Mouse (Mus musculus) liver, embryonic 14.5 days (tissue): Measurements from ENCODE around the gene Slc25a41. TPM values are rescaled to one million over a fixed set of nuclear protein-coding genes. Genes with fewer than 3 reads are reported as not detected.

Experiments used
- ATAC-seq: fragments of 200-750 bp; cut with Nextera tagmentation; 2 replicates; pipeline ENCODE4 v1.8.0; 2017; ENCODE audit warnings: moderate number of reproducible peaks, mild to moderate bottlenecking, moderate library complexity; ENCODE audit not compliant: insufficient read depth
- DNase-seq, 3 experiments: peaks; one replicate each; pipeline ENCODE4 v3.0.0-alpha.2; 2012 to 2013; ENCODE audit warnings: low read depth in 3 of 3, low spot score in 3 of 3
- H3K27ac ChIP-seq: fragments of 300-500 bp; sonication (generic); 2 replicates; pipeline ENCODE4 v1.5.1; 2014; ENCODE audit warnings: moderate library complexity, mild to moderate bottlenecking, control low read depth, inconsistent platforms
- H3K27me3 ChIP-seq: fragments of 300-500 bp; sonication (generic); 2 replicates; pipeline ENCODE4 v1.6.1; 2014; ENCODE audit warnings: mild to moderate bottlenecking, low read length, moderate library complexity; ENCODE audit not compliant: control insufficient read depth, insufficient read depth
- H3K36me3 ChIP-seq: fragments of 300-500 bp; sonication (generic); replicated peaks from 2 replicates; pipeline ENCODE4 v1.6.1; 2014; ENCODE audit warnings: low read depth; ENCODE audit not compliant: control insufficient read depth, insufficient read depth
- H3K4me1 ChIP-seq, 2 experiments: fragments of 200-500 bp in 1 of 2; fragments of 300-500 bp in 1 of 2; sonication (generic) in 1 of 2; replicated peaks; 2 replicates each; pipeline ENCODE4 v1.6.1; 2012 to 2014; ENCODE audit warnings: antibody characterized with exemption in 1 of 2, inconsistent platforms in 1 of 2, low read length in 1 of 2; ENCODE audit not compliant: control insufficient read depth in 2 of 2, insufficient read depth in 2 of 2
- H3K4me2 ChIP-seq: fragments of 300-500 bp; sonication (generic); 2 replicates; pipeline ENCODE4 v1.6.1; 2014; ENCODE audit warnings: low read depth, mild to moderate bottlenecking, control low read depth, moderate library complexity
- H3K4me3 ChIP-seq, 2 experiments: fragments of 200-500 bp in 1 of 2; fragments of 300-500 bp in 1 of 2; sonication (generic) in 1 of 2; 2 replicates each; pipeline ENCODE4 v1.5.1; 2012 to 2014; ENCODE audit warnings: low read depth in 2 of 2, low read length in 2 of 2, mild to moderate bottlenecking in 2 of 2, control low read depth in 1 of 2, inconsistent platforms in 1 of 2, moderate library complexity in 1 of 2; ENCODE audit not compliant: insufficient read depth in 1 of 2
- H3K9ac ChIP-seq: fragments of 300-500 bp; sonication (generic); replicated peaks from 2 replicates; pipeline ENCODE4 v1.6.1; 2014; ENCODE audit warnings: mild to moderate bottlenecking, control low read depth, moderate library complexity
- H3K9me3 ChIP-seq: fragments of 300-500 bp; sonication (generic); 2 replicates; pipeline ENCODE4 v1.6.1; 2016; ENCODE audit warnings: low read length, mixed read lengths; ENCODE audit not compliant: control insufficient read depth
- CTCF ChIP-seq: IDR thresholded peaks from 2 replicates; pipeline ENCODE4 v1.5.1; 2016; ENCODE audit warnings: antibody characterized with exemption, low read depth, control low read depth
- EP300 ChIP-seq: IDR thresholded peaks from 2 replicates; pipeline ENCODE4 v1.6.1; 2016; ENCODE audit warnings: antibody characterized with exemption, low read depth
- WGBS: fragments of 180-500 bp; shearing (Covaris S2); extraction: QIAGEN DNeasy Blood & Tissue Kit; methylation state at CpG from one replicate; pipeline ENCODE4 v1.1.7; 2014; ENCODE audit not compliant: insufficient replicate concordance; 5-methylcytosine and 5-hydroxymethylcytosine counted together
- polyA plus RNA-seq, 2 experiments: library from polyadenylated mRNA; depleted of rRNA in 1 of 2; stranded (reverse) in 1 of 2; unstranded in 1 of 2; fragments of >200 nt; fragmentation: Nextera tagmentation in 1 of 2; extraction: Ambion mirVana in 1 of 2; gene quantifications; 2 replicates each; pipeline versions ENCODE4 v1.2.1 to v1.2.3; 2012 to 2014

The Slc25a41 gene
- polyA plus RNA-seq, 2 experiments, result not detected

DNA sequence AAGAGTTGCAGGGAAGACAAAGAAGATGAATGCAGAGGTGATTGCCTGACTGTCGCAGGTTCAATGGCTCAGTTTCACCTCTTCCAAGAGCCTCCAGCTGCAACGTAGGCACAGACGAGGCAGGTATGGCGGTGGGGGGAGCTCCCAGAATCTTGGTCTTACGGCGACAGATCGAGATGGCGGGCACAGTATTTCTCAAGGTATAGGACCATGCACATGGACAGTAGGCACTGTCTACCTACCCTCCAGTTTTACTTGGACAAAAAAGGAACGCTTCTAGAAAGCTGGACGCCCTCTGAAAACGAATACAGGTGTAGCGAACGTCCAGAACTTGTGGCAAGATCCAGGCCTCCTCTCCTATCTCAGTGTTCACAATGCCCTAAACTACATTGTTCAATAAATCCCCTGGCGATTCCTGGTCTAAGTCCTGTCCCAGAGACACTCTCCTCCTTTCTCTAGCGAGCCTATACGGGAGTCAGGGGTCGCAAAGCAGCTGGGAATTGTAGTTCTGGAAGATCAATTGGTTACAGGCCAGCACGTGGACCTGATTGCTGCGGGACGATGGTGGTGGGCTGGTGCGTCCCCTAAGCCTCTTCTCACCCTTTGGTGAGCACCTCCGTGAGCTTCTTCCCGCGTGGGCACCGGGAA is 51.9 kb downstream of the Slc25a41 start:
- H3K36me3 ChIP-seq, result peaks cover 5% of the 10 kb centered on the region
- H3K9me3 ChIP-seq, result no peaks in the 10 kb centered on the region
- no peak for TF ChIP-seq EP300
- TF ChIP-seq CTCF, result no peak
- peaks cover 5 to 6% of the 10 kb centered on the region in 2 experiments; a peak in 3 of 4 replicates for H3K4me1 ChIP-seq
- H3K4me2 ChIP-seq, result peak overlapping the region; percentile 94
- H3K4me3 ChIP-seq, result peak overlapping the region; percentile 73 to 74
- DNase-seq (peak; percentile 59 to 74 (median 61)), ATAC-seq (peak; percentile 84)
- peak overlapping the region; percentile 68 for H3K9ac ChIP-seq
- H3K27ac ChIP-seq, result peak overlapping the region; percentile 57
- WGBS, result 3% methylated on average over 25 of the region's 25 CpGs
- no peaks in the 10 kb centered on the region for H3K27me3 ChIP-seq

DNA sequence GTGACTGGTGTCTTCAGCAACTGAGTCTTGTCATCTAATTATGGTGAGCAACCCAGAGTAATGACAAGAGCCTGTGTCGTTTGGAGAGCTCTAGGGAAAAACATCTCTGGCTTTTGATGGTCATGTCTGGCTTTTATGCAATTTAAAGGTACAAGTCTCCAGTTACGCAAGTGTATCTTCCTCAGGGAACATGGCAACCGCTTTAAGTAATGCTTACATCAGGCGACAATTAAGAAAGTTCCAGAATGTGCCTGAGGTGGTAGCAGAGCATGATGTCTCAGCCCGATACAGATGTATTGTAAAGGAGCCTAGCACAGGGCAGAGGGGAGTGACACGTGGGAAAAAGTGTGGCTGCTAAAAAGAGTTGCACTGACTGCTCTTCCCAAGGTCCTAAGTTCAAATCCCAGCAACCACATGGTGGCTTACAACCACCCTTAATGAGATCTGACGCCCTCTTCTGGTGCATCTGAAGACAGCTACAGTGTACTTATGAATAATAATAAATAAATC is 52.5 kb downstream of the Slc25a41 start:
- peak overlapping the region in 1 of 2 experiments; percentile 74; a peak in 2 of 4 replicates for H3K4me3 ChIP-seq

DNA sequence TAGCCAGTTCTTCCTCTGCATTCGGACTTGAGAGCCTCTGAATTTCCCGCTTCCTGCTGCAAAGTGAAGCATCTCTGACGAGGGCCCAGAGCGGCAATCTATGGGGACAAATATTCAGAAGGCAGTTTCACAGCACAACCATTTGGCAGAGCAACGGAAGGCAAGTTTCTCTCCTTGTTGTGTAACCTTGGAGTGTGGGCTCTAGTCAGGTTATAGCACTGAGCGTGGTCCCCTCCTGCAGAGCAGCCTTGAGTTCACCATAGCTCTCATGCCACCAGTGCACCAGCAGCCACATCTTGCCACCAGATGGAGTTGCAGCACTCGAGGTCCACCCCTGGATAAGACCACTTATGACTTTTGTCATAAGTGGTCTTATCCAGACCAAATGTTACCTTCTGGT is 53.0 kb downstream of the Slc25a41 start:
- Histone ChIP-seq H3K27me3 (no peaks in the 10 kb centered on the region), H3K9ac (no peak overlapping the region), H3K4me1 (peaks cover 5 to 6% of the 10 kb centered on the region in 2 experiments; a peak in 3 of 4 replicates), H3K9me3 (no peaks in the 10 kb centered on the region), H3K27ac (no peak overlapping the region), H3K4me3 (no peak overlapping the region), H3K4me2 (no peak overlapping the region), H3K36me3 (no peaks in the 10 kb centered on the region; the same call in none of the 2 replicates)
- 74% methylated on average over 7 of the region's 7 CpGs for WGBS
- DNase-seq (no peak), ATAC-seq (no peak)
- TF ChIP-seq CTCF, result peak; percentile 39
- no peak for TF ChIP-seq EP300

More for the DNA sequence above, 52.5 kb downstream of the Slc25a41 start:
- DNase-seq (no peak), ATAC-seq (no peak)
- WGBS, result 67% methylated on average over 7 of the region's 7 CpGs
- H3K4me2 ChIP-seq, result peak overlapping the region; percentile 94
- peak overlapping the region; percentile 68 for H3K9ac ChIP-seq
- H3K27ac ChIP-seq, result no peak overlapping the region
- H3K36me3 ChIP-seq, result peaks cover 5% of the 10 kb centered on the region
- no peaks in the 10 kb centered on the region for H3K27me3 ChIP-seq
- H3K4me1 ChIP-seq, result peaks cover 5 to 6% of the 10 kb centered on the region in 2 experiments; a peak in 3 of 4 replicates
- TF ChIP-seq CTCF, result peak; percentile 23; the same call in 1 of the 2 replicates
- no peak for TF ChIP-seq EP300
- no peaks in the 10 kb centered on the region for H3K9me3 ChIP-seq

DNA sequence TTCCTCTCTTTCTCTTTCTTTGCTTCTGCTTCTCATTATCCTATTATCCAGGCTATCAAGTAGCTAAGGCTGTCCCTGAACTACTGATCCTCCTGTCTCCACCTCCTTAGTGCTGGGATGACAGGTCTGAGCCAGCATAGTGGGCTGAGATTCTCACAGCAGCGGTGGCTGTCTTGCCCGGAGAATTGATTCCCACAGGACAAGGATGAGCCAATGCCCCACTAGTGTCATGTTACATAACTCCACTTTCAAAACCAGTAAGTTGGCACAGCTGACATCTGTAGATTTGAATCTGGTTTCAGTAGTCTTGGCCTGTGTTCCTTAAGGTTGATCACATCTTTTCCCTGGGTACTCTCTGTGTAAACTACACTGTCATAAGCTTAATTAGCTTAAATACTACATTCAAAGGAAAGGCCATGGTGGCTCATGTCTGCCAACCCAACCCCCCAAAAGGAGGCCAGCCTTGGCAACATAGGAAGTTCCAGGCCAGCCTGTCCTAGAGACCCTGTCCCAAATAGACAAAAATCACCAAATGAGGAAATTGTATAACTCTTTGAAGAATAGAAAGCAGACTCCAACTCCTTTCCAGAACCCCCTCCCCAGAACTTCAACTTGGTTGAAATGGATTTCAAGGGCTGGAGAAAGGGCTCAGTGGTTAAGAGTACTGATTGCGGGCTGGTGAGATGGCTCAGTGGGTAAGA is 55.2 kb downstream of the Slc25a41 start:
- Histone ChIP-seq H3K27me3 (no peaks in the 10 kb centered on the region), H3K4me2 (no peak overlapping the region), H3K36me3 (no peaks in the 10 kb centered on the region), H3K9me3 (no peaks in the 10 kb centered on the region), H3K4me3 (no peak overlapping the region), H3K9ac (no peak overlapping the region), H3K4me1 (peaks cover 5 to 6% of the 10 kb centered on the region in 2 experiments; a peak in 3 of 4 replicates), H3K27ac (no peak overlapping the region)
- TF ChIP-seq EP300 (no peak), CTCF (no peak)
- no peak for ATAC-seq
- no peak for DNase-seq
- whole genome bisulfite sequencing, result 81% methylated on average over 3 of the region's 3 CpGs

DNA sequence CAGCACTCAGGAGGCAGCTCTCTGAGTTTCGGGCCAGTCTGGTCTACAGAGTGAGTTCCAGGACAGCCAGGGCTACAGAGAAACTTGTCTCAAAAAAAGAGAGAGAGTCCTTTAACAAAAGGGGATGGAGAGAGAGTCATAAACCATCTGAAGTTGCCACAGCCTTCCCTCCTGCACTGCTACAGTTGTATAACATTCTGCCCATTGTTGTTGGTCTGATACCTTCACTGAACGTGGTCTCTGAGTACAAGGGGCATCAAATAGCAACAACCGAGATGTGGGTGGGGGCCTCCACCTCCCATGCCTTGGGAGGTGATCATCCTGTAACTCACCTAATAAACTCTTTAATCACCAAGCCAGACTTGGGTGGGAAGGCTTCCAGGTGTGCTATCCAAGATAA is 55.8 kb downstream of the Slc25a41 start:
- H3K9ac ChIP-seq, result no peak overlapping the region
- H3K36me3 ChIP-seq, result no peaks in the 10 kb centered on the region
- 46% methylated on average over 3 of the region's 3 CpGs for WGBS
- DNase-seq (no peak), ATAC-seq (no peak)
- H3K27me3 ChIP-seq, result no peaks in the 10 kb centered on the region
- H3K9me3 ChIP-seq, result no peaks in the 10 kb centered on the region
- H3K4me2 ChIP-seq, result no peak overlapping the region
- H3K27ac ChIP-seq, result no peak overlapping the region
- TF ChIP-seq CTCF (no peak), EP300 (no peak)
- 0 out of 4 replicates have a peak, but pooled peaks cover 0 to 2% of the 10 kb centered on the region in 2 experiments for H3K4me1 ChIP-seq
- H3K4me3 ChIP-seq, result no peak overlapping the region
